ENCODE assay signal across 12 mouse cellular contexts in genomic region chr1:155527027-155527786, GRCm38 (mm10). TPM values are rescaled to one million over a fixed set of nuclear protein-coding genes. Genes with fewer than 3 reads are reported as not detected.
DNase-seq lines count a peak whose midpoint lies in the region; ATAC-seq and TF ChIP-seq lines count a peak whose summit lies in the region.
"Had no signal": no experiment of that assay in that cellular context is flagged by ENCODE, and none has a peak within 500 bp of the region (broad histone marks: within the 10 kb centered on the region; RNA-seq: fewer than 3 reads in every experiment).

No protein-coding gene starts in this region.

- no peaks in the 10 kb centered on the region for H3K9me3 ChIP-seq in hindbrain, embryonic 12.5 days (replicated peaks)
- no peaks in the 10 kb centered on the region for H3K9me3 ChIP-seq in hindbrain, embryonic 14.5 days (ENCODE audit: control insufficient read depth, low read length)
- H3K9me3 ChIP-seq in forebrain, embryonic 16.5 days (ENCODE audit: control insufficient read depth, low read length), result no peaks in the 10 kb centered on the region
- no peaks in the 10 kb centered on the region for H3K9me3 ChIP-seq in limb, embryonic 14.5 days (ENCODE audit: control insufficient read depth, low read length)

- peaks cover 47% of the 10 kb centered on the region for H3K4me1 ChIP-seq in hindbrain, embryonic 12.5 days
- peaks cover 40% of the 10 kb centered on the region for H3K4me1 ChIP-seq in hindbrain, embryonic 14.5 days (replicated peaks; ENCODE audit: control insufficient read depth, insufficient read depth, low read length)
- peaks cover 34% of the 10 kb centered on the region for H3K4me1 ChIP-seq in forebrain, embryonic 16.5 days (replicated peaks; ENCODE audit: control insufficient read depth, insufficient read depth, low read length)
- peaks cover 23% of the 10 kb centered on the region for H3K4me1 ChIP-seq in limb, embryonic 14.5 days (ENCODE audit: control insufficient read depth, insufficient read depth, low read length)

- 0 out of 2 replicates have a peak, but pooled peaks have one; percentile 29 for ATAC-seq in hindbrain, embryonic 12.5 days (ENCODE audit: low FRiP score)
- ATAC-seq in hindbrain, embryonic 14.5 days (ENCODE audit: low FRiP score), result no peak
- peak; percentile 67 for ATAC-seq in Patski
- no peak for ATAC-seq in forebrain, embryonic 16.5 days
- no peak for ATAC-seq in limb, embryonic 14.5 days (ENCODE audit: low FRiP score, low read depth)

- H3K36me3 ChIP-seq in hindbrain, embryonic 12.5 days, result no peaks in the 10 kb centered on the region
- H3K36me3 ChIP-seq in hindbrain, embryonic 14.5 days (replicated peaks; ENCODE audit: control insufficient read depth, insufficient read depth), result no peaks in the 10 kb centered on the region
- no peaks in the 10 kb centered on the region for H3K36me3 ChIP-seq in forebrain, embryonic 16.5 days (ENCODE audit: control insufficient read depth, insufficient read depth)
- H3K36me3 ChIP-seq in limb, embryonic 14.5 days (ENCODE audit: control insufficient read depth, insufficient read depth, low read length), result no peaks in the 10 kb centered on the region

- POLR2A ChIA-PET in Patski (lab: Charles Lee), result interaction anchor here (0.7 kb wide), 2 partner anchors 23 to 278 kb away, joined by 3 read pairs; no protein-coding TSS in a partner anchor

- no peak overlapping the region for H3K4me2 ChIP-seq in hindbrain, embryonic 12.5 days (replicated peaks)
- no peak overlapping the region for H3K4me2 ChIP-seq in hindbrain, embryonic 14.5 days (replicated peaks)
- no peak overlapping the region for H3K4me2 ChIP-seq in forebrain, embryonic 16.5 days (ENCODE audit: low read length)
- peak overlapping the region; percentile 15 for H3K4me2 ChIP-seq in limb, embryonic 14.5 days (replicated peaks; ENCODE audit: low read depth, low read length, severe bottlenecking)

- CTCF ChIA-PET in Patski (lab: Charles Lee), result interaction anchor here (0.7 to 1.3 kb wide), 2 partner anchors 11 to 296 kb away, joined by 3 to 5 read pairs; no protein-coding TSS in a partner anchor

- TF ChIP-seq CTCF in Patski (IDR thresholded peaks at IDR 0.05), result no peak

- in situ Hi-C loops in Patski (cut with MboI; ENCODE audit: low pct_unique_long_range_greater_than_20kb), result loop anchor here (10.0 kb wide), 1 partner anchor 302 kb away; no protein-coding TSS in a partner anchor

- 22% methylated on average over 12 of the region's 12 CpGs for WGBS in hindbrain, embryonic 12.5 days
- 29% methylated on average over 12 of the region's 12 CpGs for WGBS in hindbrain, embryonic 14.5 days
- 28% methylated on average over 12 of the region's 12 CpGs for WGBS in forebrain, embryonic 16.5 days
- WGBS in limb, embryonic 14.5 days, result 25% methylated on average over 12 of the region's 12 CpGs

- peaks cover 7% of the 10 kb centered on the region; the same call in 1 of the 2 replicates for H3K27me3 ChIP-seq in hindbrain, embryonic 12.5 days
- H3K27me3 ChIP-seq in hindbrain, embryonic 14.5 days (ENCODE audit: control insufficient read depth, insufficient read depth, low read length), result no peaks in the 10 kb centered on the region
- H3K27me3 ChIP-seq in Patski, result no peaks in the 10 kb centered on the region
- H3K27me3 ChIP-seq in forebrain, embryonic 16.5 days (replicated peaks; ENCODE audit: control insufficient read depth, insufficient read depth, low read length), result no peaks in the 10 kb centered on the region
- no peaks in the 10 kb centered on the region for H3K27me3 ChIP-seq in limb, embryonic 14.5 days (ENCODE audit: control insufficient read depth, insufficient read depth, low read length)

- no peak overlapping the region for H3K27ac ChIP-seq in hindbrain, embryonic 12.5 days
- no peak overlapping the region for H3K27ac ChIP-seq in hindbrain, embryonic 14.5 days
- H3K27ac ChIP-seq in forebrain, embryonic 16.5 days (ENCODE audit: low read length), result no peak overlapping the region
- no peak overlapping the region for H3K27ac ChIP-seq in limb, embryonic 14.5 days (replicated peaks; ENCODE audit: low read depth, low read length)

- TF ChIP-seq POLR2A in limb, embryonic 14.5 days (IDR thresholded peaks at IDR 0.05; ENCODE audit: borderline replicate concordance, extremely low read depth, insufficient read depth, insufficient read length), result no peak

- no peak for DNase-seq in hindbrain, embryonic 14.5 days (ENCODE audit: low spot score)
- DNase-seq in Patski (ENCODE audit: low read depth, low spot score), result peak; percentile 64
- DNase-seq in limb, embryonic 14.5 days (ENCODE audit: low spot score), result no peak
- no peak for DNase-seq in layer of hippocampus, adult 9-10 months (ENCODE audit: low spot score)
- no peak for DNase-seq in right cerebral cortex, adult 18-20 months
- DNase-seq in cerebellum, adult 18-20 months, result no peak
- DNase-seq: cerebellum, adult 11-12 months; gastrocnemius, postnatal 36 days; layer of hippocampus, postnatal 36 days; lung, postnatal 14 days had no signal

- H3K9ac ChIP-seq in hindbrain, embryonic 12.5 days, result no peak overlapping the region
- no peak overlapping the region for H3K9ac ChIP-seq in hindbrain, embryonic 14.5 days
- 0 out of 2 replicates have a peak overlapping the region, but pooled peaks have one; percentile 30 for H3K9ac ChIP-seq in forebrain, embryonic 16.5 days (replicated peaks; ENCODE audit: low read depth, low read length)
- H3K9ac ChIP-seq in limb, embryonic 14.5 days (ENCODE audit: low read depth, low read length, severe bottlenecking), result no peak overlapping the region

- H3K4me3 ChIP-seq in hindbrain, embryonic 12.5 days, result no peak overlapping the region
- no peak overlapping the region for H3K4me3 ChIP-seq in hindbrain, embryonic 14.5 days (replicated peaks; ENCODE audit: low read length)
- H3K4me3 ChIP-seq in forebrain, embryonic 16.5 days (replicated peaks; ENCODE audit: low read length), result no peak overlapping the region
- no peak overlapping the region for H3K4me3 ChIP-seq in limb, embryonic 14.5 days (replicated peaks; ENCODE audit: low read length)

RNA-seq across cellular contexts. Expression of gene Acbd6, which starts 30.7 kb away (rescaled TPM):
- 91.1 and 91.9 TPM in 2 replicates for polyA plus RNA-seq in hindbrain, embryonic 12.5 days (2016; fragmentation: Nextera tagmentation; extraction: Ambion mirVana)
- 99.5 and 103 TPM in 2 replicates for polyA plus RNA-seq in hindbrain, embryonic 14.5 days (2014; fragmentation: Nextera tagmentation; extraction: Ambion mirVana)
- polyA plus RNA-seq in Patski (2021), result 105 TPM
- 84.4 and 87.4 TPM in 2 replicates for polyA plus RNA-seq in forebrain, embryonic 16.5 days (2015; fragmentation: Nextera tagmentation; extraction: Ambion mirVana)
- 88.3 and 117 TPM in 2 replicates for polyA plus RNA-seq in limb, embryonic 14.5 days (2012; rRNA removed)
- polyA plus RNA-seq in limb, embryonic 14.5 days (2014; fragmentation: Nextera tagmentation; extraction: Ambion mirVana), result 87.9 and 88.4 TPM in 2 replicates

Comparison
In these comparisons a context has a peak if more than half of its experiments do, and no peak if none do; other contexts are left out.
1. ATAC-seq: peak in hindbrain, embryonic 12.5 days (single experiment) and Patski (single experiment); none in hindbrain, embryonic 14.5 days (single experiment), forebrain, embryonic 16.5 days (single experiment) and limb, embryonic 14.5 days (single experiment).